Mouse (Mus musculus) ES-Bruce4 (cell line): ENCODE data around the gene Syngr1.

ENCODE experiments used
- CTCF ChIP-seq: IDR thresholded peaks from one replicate; pipeline ENCODE4 v1.8.1; 2011; ENCODE audit warnings: low read depth, low read length
- EP300 ChIP-seq: IDR thresholded peaks from 2 replicates; pipeline ENCODE4 v1.6.1; 2011; ENCODE audit warnings: low read depth, low read length; ENCODE audit not compliant: insufficient read depth
- POLR2A ChIP-seq: IDR thresholded peaks from one replicate; pipeline ENCODE4 v1.8.1; 2011; ENCODE audit warnings: low read length; ENCODE audit not compliant: insufficient read depth

DNA sequence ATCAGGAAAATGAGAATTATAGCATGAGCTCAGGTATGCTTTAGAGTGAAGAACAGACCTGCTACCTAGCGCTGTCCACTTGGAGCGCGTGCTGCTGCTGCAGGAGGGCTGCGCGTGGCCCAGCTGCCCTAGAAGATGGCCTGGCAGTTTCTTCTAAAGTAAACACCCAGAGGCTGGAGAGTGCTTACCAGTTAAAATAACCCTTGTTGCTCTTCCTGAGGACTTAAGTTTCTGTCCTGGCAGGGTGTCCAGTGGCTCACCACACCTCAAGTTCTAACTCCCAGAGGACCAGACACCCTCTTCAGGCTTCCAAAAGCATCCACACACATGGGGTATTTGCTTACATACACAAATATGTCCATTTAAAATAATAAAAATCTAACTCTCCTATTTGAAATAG lies 54.3 kb downstream of the Syngr1 start:
- TF ChIP-seq CTCF (no peak), POLR2A (no peak), EP300 (no peak)
